Mouse (Mus musculus) brain, embryonic 14.5 days (tissue): ENCODE results near the gene Fli1. TPM values are rescaled to one million over a fixed set of nuclear protein-coding genes. Genes with fewer than 3 reads are reported as not detected.

Experiments used
- DNase-seq: peaks from one replicate; pipeline ENCODE4 v3.0.0-alpha.2; 2011; ENCODE audit warnings: low read depth
- CTCF ChIP-seq: fragments of 200-500 bp; IDR thresholded peaks from 2 replicates; pipeline ENCODE4 v1.5.1; 2012; ENCODE audit warnings: inconsistent platforms, mild to moderate bottlenecking, moderate library complexity, borderline replicate concordance; ENCODE audit not compliant: insufficient read depth, insufficient read length; ENCODE audit errors: extremely low read depth
- POLR2A ChIP-seq: fragments of 200-500 bp; IDR thresholded peaks from 2 replicates; pipeline ENCODE4 v1.6.1; 2012; ENCODE audit warnings: mild to moderate bottlenecking, inconsistent platforms, borderline replicate concordance; ENCODE audit not compliant: poor library complexity, insufficient read depth, insufficient read length, severe bottlenecking; ENCODE audit errors: extremely low read depth
- polyA plus RNA-seq: library from polyadenylated mRNA; depleted of rRNA; stranded (reverse); fragments of >200 nt; gene quantifications from 2 replicates; pipeline ENCODE4 v1.2.3, GENCODE M21; 2012

Fli1 gene
- polyA plus RNA-seq, 1 experiment, result 5.3 TPM

DNA sequence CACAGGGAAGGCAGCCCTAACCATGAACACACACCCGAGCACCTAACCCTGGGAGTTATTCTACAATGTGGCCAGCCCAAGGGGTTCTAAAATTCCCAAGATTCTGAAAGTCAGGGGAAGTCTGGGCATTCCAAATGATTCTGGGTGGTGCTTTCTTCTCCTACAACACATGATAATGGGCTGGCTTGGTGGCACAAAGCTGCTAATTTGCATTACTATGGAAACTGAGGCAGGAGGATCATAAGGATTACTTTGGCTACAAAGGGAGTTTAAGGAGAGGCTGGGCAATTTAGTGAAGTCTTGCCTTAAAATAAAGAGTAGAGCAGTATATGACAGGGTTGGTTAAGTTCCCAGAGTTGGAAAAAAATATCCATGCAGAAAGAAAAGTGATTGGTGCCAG, 127.7 kb downstream of the Fli1 start:
- TF ChIP-seq POLR2A (no peak), CTCF (no peak)
- DNase-seq, result no peak

DNA sequence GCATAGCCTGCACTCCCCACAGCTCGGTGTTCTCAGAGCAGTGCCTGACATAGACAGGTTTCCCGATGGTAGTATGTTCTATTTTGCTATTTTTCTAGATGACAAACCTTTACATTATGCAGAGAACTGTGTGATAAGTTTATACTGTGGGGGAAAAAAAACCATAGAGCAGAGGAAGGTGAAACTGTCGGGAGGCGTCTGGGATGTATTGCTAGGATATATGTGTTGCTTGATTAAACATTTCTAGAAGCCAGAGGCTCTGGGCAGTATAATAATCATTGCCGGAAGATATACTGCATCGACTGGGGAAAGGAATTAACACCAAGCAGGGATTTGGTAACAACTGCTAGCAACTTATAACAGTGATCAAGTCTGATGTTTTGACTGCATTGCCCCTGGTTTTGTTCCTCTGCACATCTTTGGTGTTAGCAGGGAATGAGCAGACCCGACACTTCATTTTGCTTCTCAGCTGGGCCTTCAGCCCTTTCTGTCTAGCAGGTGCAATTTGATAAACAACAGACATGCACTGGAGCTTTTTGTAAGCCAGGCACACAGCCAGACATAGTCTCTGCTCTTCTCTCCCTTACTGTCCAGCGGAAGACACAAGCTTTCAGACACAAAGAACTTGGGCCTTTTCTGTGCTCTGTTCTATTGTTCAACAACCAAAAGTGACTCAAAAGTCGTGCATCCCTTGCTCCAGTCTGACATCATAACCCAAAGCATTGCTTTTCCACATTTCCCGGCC, 129.7 kb downstream of the Fli1 start:
- DNase-seq, result peak; percentile 24
- TF ChIP-seq CTCF, result no peak
- TF ChIP-seq POLR2A, result no peak

DNA sequence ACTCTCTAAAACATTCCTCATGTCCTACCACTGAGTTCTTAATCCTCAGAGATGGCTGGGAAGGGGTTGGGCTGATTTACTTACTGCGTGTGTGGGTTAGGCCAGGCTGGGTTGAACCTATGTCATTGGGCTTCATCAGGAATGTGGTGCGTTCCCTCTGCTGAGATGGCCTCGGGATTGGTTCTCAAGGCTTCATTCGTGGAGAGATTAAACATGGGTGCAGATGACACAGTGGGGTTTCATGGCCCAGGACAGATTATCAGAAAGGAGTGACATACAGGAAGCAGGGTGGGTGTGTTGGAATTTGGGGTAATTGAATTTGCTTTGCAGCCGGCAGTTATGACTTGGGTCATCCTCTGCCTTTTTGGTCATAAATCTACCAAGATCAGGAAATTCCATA, 131.2 kb downstream of the Fli1 start:
- DNase-seq, result no peak
- TF ChIP-seq POLR2A (no peak), CTCF (no peak)

DNA sequence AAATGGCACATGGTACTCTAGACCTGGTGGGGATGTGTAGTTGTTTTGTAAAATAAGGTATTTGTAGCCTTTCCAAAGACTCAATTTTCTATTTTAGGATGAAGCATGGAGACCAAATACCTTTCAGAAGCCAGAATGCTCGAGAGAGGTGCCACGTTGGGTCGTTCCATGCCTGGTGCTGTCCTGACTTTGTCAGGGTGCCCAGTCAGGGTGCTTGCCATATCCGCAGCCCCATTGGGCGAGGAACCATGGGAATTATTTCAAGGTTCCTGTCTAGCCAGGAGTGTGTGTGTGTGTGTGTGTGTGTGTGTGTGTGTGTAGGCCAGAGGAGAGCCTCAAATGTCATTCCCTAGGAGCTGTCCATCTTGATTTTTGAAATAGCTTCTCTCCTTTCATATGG, 132.0 kb downstream of the Fli1 start:
- DNase-seq, result no peak
- no peak for TF ChIP-seq CTCF
- no peak for TF ChIP-seq POLR2A

DNA sequence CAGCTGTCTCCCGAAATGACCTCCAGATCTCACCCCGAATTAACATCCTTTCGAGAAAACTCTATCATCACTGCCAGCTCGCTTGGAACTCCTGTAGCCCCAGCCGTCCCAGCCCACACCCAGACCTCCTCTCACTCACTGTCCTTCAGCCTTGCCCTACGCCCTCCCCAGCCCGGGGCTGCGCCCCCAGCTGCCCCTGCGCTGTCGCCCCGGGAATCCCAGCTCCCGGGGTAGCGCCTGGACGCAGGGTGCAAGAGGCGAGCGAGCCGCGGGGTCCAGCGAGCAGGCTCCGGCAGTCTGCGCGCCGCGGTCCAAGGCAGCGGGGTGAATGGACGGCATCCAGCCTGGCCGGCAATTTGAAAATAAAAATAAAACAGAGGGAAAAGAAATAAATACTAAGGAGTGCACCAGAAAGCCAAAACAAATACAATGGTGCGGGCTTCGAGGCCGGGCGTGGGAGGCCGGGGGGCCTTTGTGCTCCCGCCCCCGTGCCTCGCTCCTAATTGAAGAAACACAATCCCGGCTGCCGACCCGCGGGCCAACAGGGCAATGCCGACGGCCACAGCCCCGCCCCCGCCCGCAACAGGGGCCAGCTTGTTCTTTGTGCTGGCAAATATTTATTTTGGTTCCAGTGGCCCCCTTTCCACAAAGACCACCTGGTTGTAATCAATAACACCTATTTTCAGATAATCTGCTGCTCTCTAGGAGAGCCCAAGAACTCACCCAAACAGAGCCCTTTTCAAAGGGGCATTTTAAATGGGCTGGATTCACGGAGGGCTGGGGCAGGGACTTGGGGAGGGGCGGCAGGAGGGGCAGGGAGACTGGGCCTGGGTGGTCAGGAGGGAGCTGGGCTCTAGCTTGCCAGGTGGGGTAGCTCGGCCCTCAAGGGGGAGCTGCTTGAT, 133.3 kb downstream of the Fli1 start:
- DNase-seq, result peak; percentile 51
- TF ChIP-seq POLR2A, result no peak
- no peak for TF ChIP-seq CTCF

DNA sequence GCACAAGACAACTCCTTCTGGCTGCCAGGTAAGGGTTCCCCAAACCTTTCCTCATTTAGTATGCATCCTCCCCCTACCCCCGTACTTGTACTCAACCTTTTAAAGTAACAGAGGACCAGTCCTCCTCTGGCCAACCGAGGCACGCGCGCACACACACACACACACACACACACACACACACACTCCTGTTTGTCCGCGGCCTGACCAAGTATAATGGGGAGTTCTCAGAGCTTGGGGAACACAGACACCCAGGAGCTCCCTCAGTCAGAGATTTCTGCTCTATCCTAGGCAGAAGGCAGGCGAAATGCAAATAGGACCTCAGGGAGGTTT, 134.0 kb downstream of the Fli1 start:
- no peak for DNase-seq

DNA sequence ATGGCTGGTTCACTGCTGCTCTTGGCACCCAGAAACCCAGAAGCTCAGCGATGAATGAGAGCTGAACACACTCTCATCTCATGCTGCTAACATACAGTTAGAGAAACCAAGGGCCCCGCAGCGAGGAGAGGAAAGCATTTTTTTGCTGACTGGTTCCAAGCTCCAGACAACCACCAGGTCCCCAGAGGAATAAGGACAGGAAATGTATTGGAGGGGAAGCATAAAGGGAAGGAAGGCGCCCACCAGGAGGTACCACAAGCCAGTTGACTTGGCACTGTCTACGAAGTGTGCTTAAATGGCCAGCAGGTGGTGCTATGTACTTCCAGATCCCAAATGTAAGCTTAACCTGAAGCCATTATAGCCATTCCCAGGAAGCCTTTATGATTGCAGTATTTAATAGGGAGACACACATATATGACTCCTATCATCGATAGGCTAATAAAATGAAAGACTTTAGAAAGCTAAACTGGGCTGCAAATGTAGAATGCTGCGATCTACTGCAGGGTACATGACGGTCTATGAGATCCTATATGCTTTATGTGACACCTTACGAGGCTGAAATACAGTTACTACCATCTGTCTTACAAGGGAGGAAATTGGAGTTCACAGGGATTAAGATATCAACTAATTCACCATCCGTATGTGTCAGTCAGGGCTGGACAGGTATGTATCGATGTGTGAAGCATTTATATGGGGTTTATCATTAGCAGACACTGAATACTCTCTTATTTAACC, 137.3 kb downstream of the Fli1 start:
- TF ChIP-seq POLR2A (no peak), CTCF (peak; percentile 85)
- peak; percentile 93 for DNase-seq

More for the DNA sequence above, 134.0 kb downstream of the Fli1 start:
- TF ChIP-seq POLR2A (no peak), CTCF (no peak)

DNA sequence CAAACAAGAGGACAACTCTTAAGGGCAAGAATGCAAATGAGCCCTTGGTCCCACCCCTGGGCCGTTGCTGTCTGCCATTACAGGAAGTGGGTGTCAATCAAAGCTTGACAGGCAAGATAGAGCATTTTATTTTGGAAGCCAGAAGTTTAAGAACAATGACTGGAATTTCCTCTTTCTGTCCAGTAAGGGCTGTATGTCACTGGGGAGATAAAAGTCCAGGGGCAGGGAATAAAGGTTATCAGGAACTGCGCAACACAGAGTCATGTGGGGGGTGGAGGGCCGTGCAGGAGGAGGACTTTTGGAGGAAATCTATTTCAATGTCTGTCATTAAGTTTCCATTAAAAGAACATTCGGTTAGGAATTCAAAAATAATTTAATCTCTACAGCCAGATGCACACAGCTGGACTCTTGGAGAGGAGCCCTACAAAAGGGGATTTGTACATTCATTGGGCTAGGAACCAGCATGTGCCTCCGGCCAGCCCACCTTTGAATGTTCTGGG, 141.9 kb downstream of the Fli1 start:
- no peak for TF ChIP-seq CTCF
- no peak for TF ChIP-seq POLR2A
- DNase-seq, result no peak

DNA sequence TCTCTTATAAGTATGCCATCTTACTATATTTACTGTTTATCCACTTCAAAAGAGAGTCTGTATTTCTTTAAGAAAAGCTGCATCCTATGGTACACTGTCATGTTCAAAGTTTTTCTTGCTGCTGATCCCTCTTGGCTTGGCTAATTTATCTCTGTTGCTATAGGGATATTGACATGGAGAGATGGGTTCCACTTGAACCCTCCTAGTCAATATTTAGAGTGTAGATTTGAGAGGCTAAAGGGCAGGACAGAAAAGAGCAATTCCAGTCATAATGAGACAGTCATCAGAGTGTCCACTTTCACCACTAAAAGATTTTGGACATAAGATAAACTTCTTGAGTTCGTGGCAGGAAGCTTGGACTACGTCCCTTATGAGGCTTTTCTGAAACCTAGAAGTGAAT, 142.4 kb downstream of the Fli1 start:
- TF ChIP-seq CTCF (no peak), POLR2A (no peak)

DNA sequence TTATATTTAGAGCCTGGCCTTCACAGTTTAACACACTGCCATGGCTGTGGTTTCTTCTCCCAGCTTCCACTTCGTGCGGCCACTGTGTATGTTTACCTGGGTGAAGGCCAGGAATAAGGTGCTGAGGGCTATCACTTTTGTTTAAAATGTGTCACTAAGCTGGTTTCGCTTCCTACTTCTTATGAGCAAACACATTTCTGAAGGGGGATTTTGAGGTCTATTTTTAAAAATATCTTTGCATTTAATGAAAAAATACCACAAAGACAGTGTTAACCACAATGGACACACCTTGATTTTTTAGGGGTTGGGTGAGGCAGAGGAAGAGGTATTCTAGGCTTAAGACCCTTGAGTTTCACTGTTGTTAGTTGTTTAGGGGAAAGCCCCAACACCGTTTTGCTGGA, 147.9 kb downstream of the Fli1 start:
- TF ChIP-seq CTCF, result no peak
- TF ChIP-seq POLR2A, result no peak

More for the DNA sequence above, 142.4 kb downstream of the Fli1 start:
- no peak for DNase-seq

DNA sequence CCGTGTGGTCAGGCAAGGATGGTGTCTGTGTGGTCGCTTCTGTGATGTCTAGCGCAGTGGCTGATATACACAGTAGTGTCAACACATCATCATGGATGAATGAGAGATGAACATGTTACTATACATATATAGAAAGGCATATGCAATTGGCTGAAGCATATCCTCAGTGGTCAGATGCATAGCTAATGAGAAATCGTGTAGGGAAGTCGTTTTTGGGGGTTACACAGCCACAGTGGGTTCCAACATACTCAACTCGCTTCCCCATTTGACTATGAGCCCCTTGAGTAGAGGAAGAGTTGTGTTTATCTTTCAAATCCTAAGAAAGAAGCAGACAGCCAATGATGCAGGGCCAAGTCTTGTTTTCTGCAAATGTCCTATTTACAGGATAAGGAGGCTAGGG, 149.9 kb downstream of the Fli1 start:
- TF ChIP-seq POLR2A (no peak), CTCF (no peak)
- no peak for DNase-seq

More for the DNA sequence above, 147.9 kb downstream of the Fli1 start:
- DNase-seq, result no peak

DNA sequence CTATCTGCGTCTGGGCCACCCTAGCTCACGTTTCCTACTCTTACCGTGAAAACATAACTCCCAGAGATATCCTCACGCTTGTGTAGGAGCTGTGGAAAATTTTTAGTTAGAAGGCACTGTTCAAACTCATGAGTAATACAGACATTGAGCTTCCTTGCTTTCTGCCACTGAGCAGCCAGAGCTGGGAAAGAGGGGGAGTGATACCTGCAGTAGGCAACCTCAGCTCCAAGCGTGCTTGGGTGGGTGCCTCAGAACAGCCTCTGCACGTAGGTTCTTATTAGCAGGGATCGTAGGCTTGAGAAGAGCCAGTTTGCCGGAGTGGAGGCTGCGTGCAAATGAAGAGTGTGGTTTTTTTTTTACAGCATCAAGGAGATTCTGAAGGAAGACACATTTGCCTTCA, 151.0 kb downstream of the Fli1 start:
- TF ChIP-seq CTCF, result no peak
- no peak for TF ChIP-seq POLR2A

DNA sequence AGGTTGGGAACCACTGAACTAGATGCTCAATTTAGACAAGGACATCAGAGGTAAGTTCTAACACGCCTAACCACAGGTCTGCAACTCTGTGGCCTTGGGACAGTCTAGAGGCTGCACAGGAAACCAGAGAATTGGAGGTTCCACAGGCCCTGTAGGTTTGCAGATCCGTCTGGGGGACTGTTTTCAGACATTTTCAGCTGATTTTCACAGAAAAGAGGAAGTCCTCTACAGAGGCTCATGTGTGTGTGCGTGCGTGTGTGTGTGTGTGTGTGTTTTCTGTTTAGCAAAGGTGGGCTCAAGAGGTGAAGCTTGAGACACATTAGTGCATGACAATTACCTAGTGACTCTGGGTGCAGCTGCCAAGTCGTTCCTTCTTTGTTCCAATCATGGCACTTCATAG, 151.6 kb downstream of the Fli1 start:
- no peak for DNase-seq
- TF ChIP-seq POLR2A (no peak), CTCF (no peak)

More for the DNA sequence above, 151.0 kb downstream of the Fli1 start:
- DNase-seq, result no peak
